Mouse (Mus musculus) bone marrow, adult 2 months (tissue): ENCODE results near the gene Efcab11. TPM values are rescaled to one million over a fixed set of nuclear protein-coding genes. Genes with fewer than 3 reads are reported as not detected.

ENCODE experiments used
- H3K27ac ChIP-seq: fragments of 200-500 bp; 2 replicates; pipeline ENCODE4 v1.5.1; 2012; ENCODE audit warnings: low read depth, mild to moderate bottlenecking, control low read depth, inconsistent platforms, low read length; ENCODE audit not compliant: control insufficient read depth, poor library complexity, insufficient read depth
- H3K4me1 ChIP-seq: fragments of 200-500 bp; 2 replicates; pipeline ENCODE4 v1.6.1; 2011; ENCODE audit warnings: low read length; ENCODE audit not compliant: control insufficient read depth, insufficient read depth
- H3K4me3 ChIP-seq: fragments of 200-500 bp; replicated peaks from 2 replicates; pipeline ENCODE3; 2011; ENCODE audit warnings: mild to moderate bottlenecking, low read depth, low read length, control low read depth; ENCODE audit not compliant: control insufficient read depth
- CTCF ChIP-seq: fragments of 200-500 bp; IDR thresholded peaks from 2 replicates; pipeline ENCODE4 v1.5.1; 2011; ENCODE audit warnings: low read length, control low read depth; ENCODE audit not compliant: control insufficient read depth, insufficient read depth
- POLR2A ChIP-seq: fragments of 200-500 bp; IDR thresholded peaks from 2 replicates; pipeline ENCODE4 v1.6.1; 2011; ENCODE audit warnings: low read depth, mild to moderate bottlenecking, control low read depth, low read length, borderline replicate concordance; ENCODE audit not compliant: control insufficient read depth
- WGBS: fragments of 180-500 bp; shearing (Covaris S2); methylation state at CpG from one replicate; pipeline ENCODE4 v1.1.7; 2018; 5-methylcytosine and 5-hydroxymethylcytosine counted together
- polyA plus RNA-seq: library from polyadenylated mRNA; stranded (reverse); fragments of >200 nt; gene quantifications from 2 replicates; pipeline ENCODE4 v1.2.4, GENCODE M21; 2011; ENCODE audit warnings: low replicate concordance; ENCODE audit not compliant: missing spikeins, insufficient read depth, insufficient read length

The Efcab11 gene
- polyA plus RNA-seq, 1 experiment = 7.1 TPM

GRCm38 (mm10) chr12:99780396-99780795 is 103.8 kb downstream of the Efcab11 start:
- 81% methylated on average over 3 of the region's 3 CpGs for WGBS
- no peak overlapping the region for H3K4me3 ChIP-seq
- no peaks in the 10 kb centered on the region for H3K4me1 ChIP-seq
- TF ChIP-seq CTCF (no peak), POLR2A (no peak)
- H3K27ac ChIP-seq = no peak overlapping the region

GRCm38 (mm10) chr12:99779908-99780307 is 104.3 kb downstream of the Efcab11 start:
- WGBS = 84% methylated on average over 7 of the region's 7 CpGs
- no peak overlapping the region for H3K4me3 ChIP-seq
- TF ChIP-seq POLR2A (no peak), CTCF (no peak)
- no peak overlapping the region for H3K27ac ChIP-seq
- no peaks in the 10 kb centered on the region for H3K4me1 ChIP-seq

GRCm38 (mm10) chr12:99776497-99777139 is 107.6 kb downstream of the Efcab11 start:
- no peak overlapping the region for H3K4me3 ChIP-seq
- TF ChIP-seq CTCF = no peak
- TF ChIP-seq POLR2A = no peak
- H3K27ac ChIP-seq = no peak overlapping the region
- H3K4me1 ChIP-seq = no peaks in the 10 kb centered on the region; the same call in 1 of the 2 replicates
- 74% methylated on average over 8 of the region's 8 CpGs for WGBS

- H3K4me1 ChIP-seq = no peaks in the 10 kb centered on the region; the same call in 1 of the 2 replicates
- H3K27ac ChIP-seq = no peak overlapping the region
- no peak for TF ChIP-seq CTCF
- no peak for TF ChIP-seq POLR2A
- 84% methylated on average over 2 of the region's 2 CpGs for WGBS
- no peak overlapping the region for H3K4me3 ChIP-seq
Observed at GRCm38 (mm10) chr12:99774864-99775263, 109.4 kb downstream of the Efcab11 start.

GRCm38 (mm10) chr12:99773636-99774193 is 110.5 kb downstream of the Efcab11 start:
- no peak overlapping the region for H3K4me3 ChIP-seq
- H3K27ac ChIP-seq = no peak overlapping the region
- WGBS = 71% methylated on average over 5 of the region's 5 CpGs
- H3K4me1 ChIP-seq = no peaks in the 10 kb centered on the region; the same call in 1 of the 2 replicates
- no peak for TF ChIP-seq CTCF
- TF ChIP-seq POLR2A = no peak

- Histone ChIP-seq H3K27ac (no peak overlapping the region), H3K4me1 (no peaks in the 10 kb centered on the region; the same call in 1 of the 2 replicates), H3K4me3 (no peak overlapping the region)
- TF ChIP-seq CTCF = no peak
- TF ChIP-seq POLR2A = no peak
- 79% methylated on average over 7 of the region's 7 CpGs for WGBS
Observed at GRCm38 (mm10) chr12:99771018-99771417, 113.2 kb downstream of the Efcab11 start.

- no peak overlapping the region for H3K27ac ChIP-seq
- H3K4me1 ChIP-seq = no peaks in the 10 kb centered on the region; the same call in 1 of the 2 replicates
- no peak overlapping the region for H3K4me3 ChIP-seq
- TF ChIP-seq CTCF = no peak
- TF ChIP-seq POLR2A = no peak
- WGBS = 87% methylated on average over 3 of the region's 3 CpGs
Observed at GRCm38 (mm10) chr12:99769626-99770025, 114.6 kb downstream of the Efcab11 start.

GRCm38 (mm10) chr12:99767691-99768090 is 116.5 kb downstream of the Efcab11 start:
- no peaks in the 10 kb centered on the region for H3K4me1 ChIP-seq
- no peak overlapping the region for H3K27ac ChIP-seq
- WGBS = 91% methylated on average over 11 of the region's 11 CpGs
- TF ChIP-seq POLR2A = no peak
- no peak for TF ChIP-seq CTCF
- no peak overlapping the region for H3K4me3 ChIP-seq

- Histone ChIP-seq H3K4me3 (no peak overlapping the region), H3K27ac (no peak overlapping the region), H3K4me1 (no peaks in the 10 kb centered on the region)
- TF ChIP-seq CTCF (no peak), POLR2A (no peak)
- WGBS = 83% methylated on average over 6 of the region's 6 CpGs
Observed at GRCm38 (mm10) chr12:99765979-99766378, 118.3 kb downstream of the Efcab11 start.
